Mouse (Mus musculus) small intestine, adult 2 months (tissue): ENCODE data around the gene Kcnh7. TPM values are rescaled to one million over a fixed set of nuclear protein-coding genes. Genes with fewer than 3 reads are reported as not detected.
"Not testable (repeated sequence)": the region's sequence is repeated elsewhere in the genome, so short reads cannot be mapped to it uniquely, and the experiment has no call there.

Source experiments
- H3K27ac ChIP-seq: fragments of 200-500 bp; 2 replicates; pipeline ENCODE4 v1.5.1; 2012; ENCODE audit warnings: low read depth, low read length, control low read depth, inconsistent platforms; ENCODE audit not compliant: insufficient read depth
- H3K27me3 ChIP-seq: fragments of 200-500 bp; 2 replicates; pipeline ENCODE4 v1.6.1; 2012; ENCODE audit warnings: mild to moderate bottlenecking, moderate library complexity, low read length, inconsistent platforms; ENCODE audit not compliant: control insufficient read depth, insufficient read depth
- H3K36me3 ChIP-seq: fragments of 200-500 bp; 2 replicates; pipeline ENCODE4 v1.6.1; 2012; ENCODE audit warnings: mild to moderate bottlenecking, low read length, control low read depth, inconsistent platforms; ENCODE audit not compliant: control insufficient read depth, insufficient read depth
- H3K4me1 ChIP-seq: fragments of 200-500 bp; 2 replicates; pipeline ENCODE4 v1.6.1; 2012; ENCODE audit warnings: low read length, inconsistent platforms, mixed read lengths; ENCODE audit not compliant: control insufficient read depth, insufficient read depth, insufficient read length
- H3K4me3 ChIP-seq: fragments of 200-500 bp; 2 replicates; pipeline ENCODE4 v1.5.1; 2012; ENCODE audit warnings: low read depth, mild to moderate bottlenecking, control low read depth, inconsistent platforms, low read length, moderate library complexity
- CTCF ChIP-seq: fragments of 200-500 bp; IDR thresholded peaks from 2 replicates; pipeline ENCODE4 v1.5.1; 2012; ENCODE audit warnings: low read depth, mild to moderate bottlenecking, control low read depth, inconsistent platforms, low read length, moderate library complexity, mixed read lengths; ENCODE audit not compliant: insufficient replicate concordance, insufficient read length; ENCODE audit errors: extremely low read depth
- POLR2A ChIP-seq: fragments of 200-500 bp; IDR thresholded peaks from 2 replicates; pipeline ENCODE4 v1.6.1; 2012; ENCODE audit warnings: low read depth, mild to moderate bottlenecking, control low read depth, inconsistent platforms, low read length, moderate library complexity
- WGBS: fragments of 180-500 bp; shearing (Covaris S2); methylation state at CpG from one replicate; pipeline ENCODE4 v1.1.7; 2018; 5-methylcytosine and 5-hydroxymethylcytosine counted together
- polyA plus RNA-seq: library from polyadenylated mRNA; depleted of rRNA; stranded (reverse); fragments of >200 nt; gene quantifications from 2 replicates; pipeline ENCODE4 v1.2.3, GENCODE M21; 2012

Kcnh7 gene
- polyA plus RNA-seq, 1 experiment: not detected

DNA sequence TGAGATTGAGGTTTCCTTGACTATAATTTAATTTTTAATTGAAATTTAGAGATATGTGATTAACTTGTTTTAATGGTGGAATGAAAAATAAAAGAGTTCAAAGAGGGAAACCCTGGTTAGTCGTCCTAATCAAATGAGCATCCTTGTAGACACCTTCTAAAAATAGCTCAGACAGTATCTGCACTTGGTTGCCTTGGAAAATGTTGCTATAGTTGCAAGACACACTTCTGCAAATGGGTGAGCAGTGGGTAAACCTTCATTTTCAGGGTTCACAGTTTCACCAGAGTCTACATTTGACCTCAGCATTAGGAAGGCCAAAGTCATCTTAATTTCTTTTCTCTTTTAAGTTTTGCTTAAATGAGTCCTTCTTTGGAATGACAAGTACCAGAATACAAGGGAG is 465.7 kb downstream of the Kcnh7 start:
- Histone ChIP-seq H3K27ac (no peak overlapping the region), H3K4me1 (no peaks in the 10 kb centered on the region), H3K4me3 (no peak overlapping the region), H3K27me3 (no peaks in the 10 kb centered on the region), H3K36me3 (no peaks in the 10 kb centered on the region)
- TF ChIP-seq CTCF (no peak), POLR2A (no peak)
- 37% methylated on average over 1 of the region's 1 CpGs for WGBS

GRCm38 (mm10) chr2:62717270-62717669 is 466.8 kb downstream of the Kcnh7 start:
- H3K27me3 ChIP-seq: no peaks in the 10 kb centered on the region
- 81% methylated on average over 6 of the region's 6 CpGs for WGBS
- H3K4me3 ChIP-seq: no peak overlapping the region
- no peaks in the 10 kb centered on the region for H3K4me1 ChIP-seq
- H3K36me3 ChIP-seq: no peaks in the 10 kb centered on the region
- H3K27ac ChIP-seq: no peak overlapping the region
- TF ChIP-seq POLR2A (no peak), CTCF (no peak)

DNA sequence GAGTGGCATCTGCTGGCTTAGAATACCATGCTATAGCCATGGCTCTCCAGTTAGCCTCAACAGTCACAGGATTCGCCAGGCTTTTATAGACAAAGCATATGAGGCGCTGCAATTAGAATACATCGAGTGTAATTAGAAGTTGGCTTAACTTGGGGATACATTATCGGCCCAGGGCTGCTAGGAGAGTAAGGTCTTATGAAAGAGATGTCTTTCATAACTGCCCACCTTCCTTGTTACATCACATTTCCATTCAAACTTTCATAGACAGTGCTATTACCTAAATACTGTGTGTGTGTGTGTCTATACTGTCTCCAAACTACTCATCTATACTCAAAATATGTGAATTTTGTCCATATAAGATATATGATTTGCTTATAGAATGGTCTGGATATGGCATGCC is 468.8 kb downstream of the Kcnh7 start:
- Histone ChIP-seq H3K4me1 (no peaks in the 10 kb centered on the region), H3K36me3 (no peaks in the 10 kb centered on the region), H3K27me3 (no peaks in the 10 kb centered on the region), H3K27ac (no peak overlapping the region), H3K4me3 (no peak overlapping the region)
- TF ChIP-seq CTCF: no peak
- no peak for TF ChIP-seq POLR2A
- 86% methylated on average over 4 of the region's 4 CpGs for WGBS

DNA sequence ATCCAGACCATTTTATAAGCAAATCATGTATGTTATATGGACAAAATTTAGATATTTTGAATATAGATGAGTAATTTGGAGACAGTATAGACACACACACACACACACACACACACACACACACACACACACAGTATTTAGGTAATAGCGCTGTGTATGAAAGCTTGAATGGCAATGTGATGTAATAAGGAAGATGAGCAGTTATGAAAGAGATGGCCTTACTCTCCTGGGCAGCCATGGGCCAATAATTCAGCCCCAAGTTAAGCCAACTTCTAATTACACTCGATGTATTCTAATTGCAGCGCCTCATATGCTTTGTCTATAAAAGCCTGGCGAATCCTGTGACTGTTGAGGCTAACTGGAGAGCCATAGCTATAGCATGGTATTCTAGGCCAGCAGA is 469.7 kb downstream of the Kcnh7 start:
- not testable (repeated sequence) for H3K4me1 ChIP-seq, H3K27me3 ChIP-seq, H3K36me3 ChIP-seq, H3K4me3 ChIP-seq, H3K27ac ChIP-seq
- 88% methylated on average over 4 of the region's 4 CpGs for WGBS

- no peaks in the 10 kb centered on the region for H3K27me3 ChIP-seq
- WGBS: 79% methylated on average over 1 of the region's 1 CpGs
- H3K27ac ChIP-seq: no peak overlapping the region
- TF ChIP-seq POLR2A (no peak), CTCF (no peak)
- H3K4me1 ChIP-seq: no peaks in the 10 kb centered on the region
- H3K4me3 ChIP-seq: no peak overlapping the region
- H3K36me3 ChIP-seq: no peaks in the 10 kb centered on the region
These were observed 474.5 kb downstream of the Kcnh7 start for GRCm38 (mm10) chr2:62709633-62710032.

DNA sequence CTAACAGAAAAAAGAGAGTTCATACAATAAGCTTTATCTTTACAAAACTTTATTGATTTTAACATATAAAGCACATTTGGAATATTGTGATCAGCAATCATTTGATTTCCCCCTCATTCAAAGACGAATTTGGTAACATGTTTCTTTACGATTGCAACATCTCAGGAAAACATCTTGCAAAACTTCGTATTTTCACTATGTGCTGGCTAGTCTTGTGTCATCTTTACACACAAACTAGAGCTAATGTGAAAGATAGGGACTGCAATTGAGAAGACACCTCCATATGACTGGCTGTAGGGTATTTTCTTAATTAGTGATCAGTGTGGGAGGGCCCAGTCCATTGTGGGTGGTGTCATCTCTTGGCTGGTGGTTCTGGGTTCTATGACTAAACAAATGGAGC is 477.8 kb downstream of the Kcnh7 start:
- Histone ChIP-seq H3K4me3 (no peak overlapping the region), H3K4me1 (no peaks in the 10 kb centered on the region), H3K27me3 (no peaks in the 10 kb centered on the region), H3K27ac (no peak overlapping the region), H3K36me3 (no peaks in the 10 kb centered on the region)
- no peak for TF ChIP-seq POLR2A
- no peak for TF ChIP-seq CTCF
- WGBS: 87% methylated on average over 3 of the region's 3 CpGs

GRCm38 (mm10) chr2:62685934-62686333 is 498.2 kb downstream of the Kcnh7 start:
- Histone ChIP-seq H3K27ac (no peak overlapping the region), H3K4me1 (peaks cover 6% of the 10 kb centered on the region; the same call in 1 of the 2 replicates), H3K36me3 (peaks cover 5% of the 10 kb centered on the region), H3K27me3 (no peaks in the 10 kb centered on the region), H3K4me3 (no peak overlapping the region)
- 44% methylated on average over 6 of the region's 6 CpGs for WGBS
- no peak for TF ChIP-seq POLR2A
- TF ChIP-seq CTCF: no peak

DNA sequence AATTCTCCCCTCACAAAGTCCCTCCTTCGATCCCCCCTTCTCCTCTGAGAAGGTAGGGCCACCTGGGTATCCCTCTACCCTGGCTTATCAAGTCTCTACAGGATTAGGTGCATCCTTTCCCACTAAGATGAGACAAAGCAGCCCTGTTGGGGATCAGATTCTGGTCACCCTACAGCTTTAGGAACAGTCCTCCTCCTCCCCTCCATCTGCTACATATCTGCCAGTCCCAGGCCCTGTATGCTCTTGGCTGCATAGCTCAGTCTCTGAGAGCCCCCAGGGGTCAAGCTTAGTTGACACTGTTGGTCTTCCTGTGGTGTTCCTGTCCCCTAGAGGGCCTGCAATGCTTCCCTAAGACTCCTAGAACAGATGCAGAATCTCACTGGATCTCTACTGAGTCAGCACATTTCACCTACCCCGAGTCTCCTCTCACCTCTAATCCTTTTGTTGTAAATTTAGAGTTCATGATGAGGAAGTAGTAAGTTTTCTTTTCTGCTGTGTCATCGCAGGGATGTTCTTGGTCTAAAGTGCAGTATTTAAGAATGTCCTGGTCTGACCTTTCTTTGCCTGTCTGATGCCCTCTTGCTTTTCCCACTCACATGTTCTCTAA is 499.0 kb downstream of the Kcnh7 start:
- peaks cover 6% of the 10 kb centered on the region; the same call in 1 of the 2 replicates for H3K4me1 ChIP-seq
- no peak for TF ChIP-seq POLR2A
- TF ChIP-seq CTCF: no peak
- 52% methylated on average over 3 of the region's 3 CpGs for WGBS
- H3K27me3 ChIP-seq: no peaks in the 10 kb centered on the region
- H3K4me3 ChIP-seq: no peak overlapping the region
- no peak overlapping the region for H3K27ac ChIP-seq
- H3K36me3 ChIP-seq: peaks cover 5% of the 10 kb centered on the region
